Mouse (Mus musculus): ENCODE measurements around the gene Pou2f1. TPM values are rescaled to one million over a fixed set of nuclear protein-coding genes. Genes with fewer than 3 reads are reported as not detected.

The Pou2f1 gene
- polyA plus RNA-seq, 1 experiment from 2014 or later, result 4.9 TPM

GRCm38 (mm10) chr1:165891686-165892085 is 110.8 kb downstream of the Pou2f1 start:
- Histone ChIP-seq H3K4me1 (replicated peaks; ENCODE audit: control insufficient read depth, insufficient read depth) (no peaks in the 10 kb centered on the region), H3K4me2 (replicated peaks; ENCODE audit: low read depth) (no peak overlapping the region), H3K9me3 (ENCODE audit: control insufficient read depth, low read length) (no peaks in the 10 kb centered on the region), H3K4me3 (ENCODE audit: low read depth, low read length) (no peak overlapping the region), H3K9ac (ENCODE audit: low read length) (no peak overlapping the region), H3K27ac (replicated peaks) (no peak overlapping the region), H3K36me3 (ENCODE audit: control insufficient read depth, insufficient read depth, low read length) (peaks cover 5% of the 10 kb centered on the region; the same call in 1 of the 2 replicates), H3K27me3 (ENCODE audit: control insufficient read depth, insufficient read depth, low read length) (no peaks in the 10 kb centered on the region)
- DNase-seq (ENCODE audit: low spot score) (no peak), ATAC-seq (ENCODE audit: low FRiP score, low TSS enrichment) (0 out of 2 replicates have a peak, but pooled peaks have one; percentile 32)
- TF ChIP-seq CTCF (IDR thresholded peaks at IDR 0.05; ENCODE audit: low read depth) (peak; percentile 63), EP300 (optimal IDR thresholded peaks at IDR 0.05) (no peak)
- 79% methylated on average over 2 of the region's 2 CpGs for WGBS

DNA sequence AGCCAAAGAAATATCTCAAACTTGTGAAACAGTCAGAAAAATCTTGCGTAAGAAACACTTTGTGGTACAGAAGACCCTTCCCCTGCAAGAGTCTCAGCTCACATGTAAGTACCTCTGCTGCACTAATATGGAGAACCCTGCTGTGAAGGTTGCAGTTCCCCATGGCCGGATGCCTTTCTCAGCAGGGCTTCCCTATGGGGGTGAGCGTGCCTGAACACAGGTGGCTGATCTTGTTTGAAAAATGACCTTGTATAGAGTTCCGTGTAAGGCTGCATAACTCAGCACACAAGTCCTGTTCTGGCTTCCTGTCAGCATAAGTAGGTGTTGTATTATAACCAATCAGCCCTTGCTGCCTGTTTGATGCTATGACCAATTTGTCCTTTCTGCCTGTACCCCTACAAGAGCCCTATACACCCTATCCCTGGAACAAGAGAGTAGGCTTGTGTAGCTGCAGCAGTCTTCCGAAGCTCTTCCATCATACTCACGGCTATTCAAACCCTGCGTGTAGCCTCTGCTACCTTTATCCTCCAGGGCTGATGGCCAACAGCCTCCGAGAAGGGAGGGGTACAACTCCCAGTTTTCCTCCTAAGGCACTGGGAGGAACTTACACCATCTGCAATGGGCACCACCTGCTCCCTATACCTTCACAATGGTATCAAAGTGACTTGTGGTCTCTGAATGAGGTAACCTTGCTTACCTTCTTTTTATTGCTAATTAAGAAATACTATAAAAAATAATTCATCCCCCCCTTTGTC is 120.2 kb downstream of the Pou2f1 start:
- Histone ChIP-seq H3K4me1 (replicated peaks; ENCODE audit: control insufficient read depth, insufficient read depth) (no peaks in the 10 kb centered on the region), H3K27ac (replicated peaks) (no peak overlapping the region), H3K36me3 (ENCODE audit: control insufficient read depth, insufficient read depth, low read length) (peaks cover 5% of the 10 kb centered on the region), H3K9ac (ENCODE audit: low read length) (no peak overlapping the region), H3K4me2 (replicated peaks; ENCODE audit: low read depth) (no peak overlapping the region), H3K27me3 (ENCODE audit: control insufficient read depth, insufficient read depth, low read length) (no peaks in the 10 kb centered on the region), H3K4me3 (ENCODE audit: low read depth, low read length) (no peak overlapping the region), H3K9me3 (ENCODE audit: control insufficient read depth, low read length) (no peaks in the 10 kb centered on the region)
- DNase-seq (ENCODE audit: low spot score) (no peak), ATAC-seq (ENCODE audit: low FRiP score, low TSS enrichment) (no peak)
- WGBS, result 76% methylated on average over 8 of the region's 8 CpGs
- TF ChIP-seq EP300 (optimal IDR thresholded peaks at IDR 0.05) (no peak), CTCF (IDR thresholded peaks at IDR 0.05; ENCODE audit: low read depth) (no peak)

DNA sequence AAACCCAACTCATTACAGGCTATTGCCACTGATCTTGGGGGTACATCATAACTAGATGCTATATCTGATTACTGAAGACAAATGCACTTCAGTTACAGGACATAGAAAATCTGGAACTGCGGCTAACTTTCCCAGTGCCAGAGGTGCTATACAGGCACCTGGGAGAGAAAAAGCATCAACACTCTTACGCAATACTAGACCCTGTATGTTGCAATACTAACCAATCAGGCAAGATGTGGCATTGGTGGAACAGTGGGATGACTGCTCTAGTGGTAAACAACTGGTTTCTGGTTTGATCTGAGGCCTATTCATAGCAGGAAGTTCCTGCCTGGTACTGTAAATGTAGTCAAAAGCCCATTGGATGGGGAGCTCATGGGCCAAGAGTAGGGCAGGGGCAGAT is 123.7 kb downstream of the Pou2f1 start:
- no peak overlapping the region for H3K9ac ChIP-seq (ENCODE audit: low read length)
- DNase-seq (ENCODE audit: low spot score) (no peak), ATAC-seq (ENCODE audit: low FRiP score, low TSS enrichment) (no peak)
- TF ChIP-seq CTCF (IDR thresholded peaks at IDR 0.05; ENCODE audit: low read depth), result no peak
- TF ChIP-seq EP300 (optimal IDR thresholded peaks at IDR 0.05), result no peak
- WGBS, result 98% methylated on average over 2 of the region's 2 CpGs
- H3K4me3 ChIP-seq (ENCODE audit: low read depth, low read length), result no peak overlapping the region
- peaks cover 7% of the 10 kb centered on the region for H3K36me3 ChIP-seq (ENCODE audit: control insufficient read depth, insufficient read depth, low read length)
- H3K4me1 ChIP-seq (replicated peaks; ENCODE audit: control insufficient read depth, insufficient read depth), result no peaks in the 10 kb centered on the region
- no peak overlapping the region for H3K27ac ChIP-seq (replicated peaks)
- H3K9me3 ChIP-seq (ENCODE audit: control insufficient read depth, low read length), result no peaks in the 10 kb centered on the region
- H3K27me3 ChIP-seq (ENCODE audit: control insufficient read depth, insufficient read depth, low read length), result no peaks in the 10 kb centered on the region
- H3K4me2 ChIP-seq (replicated peaks; ENCODE audit: low read depth), result no peak overlapping the region

- no peak overlapping the region for H3K27ac ChIP-seq (replicated peaks)
- H3K27me3 ChIP-seq (ENCODE audit: control insufficient read depth, insufficient read depth, low read length), result no peaks in the 10 kb centered on the region
- H3K9me3 ChIP-seq (ENCODE audit: control insufficient read depth, low read length), result no peaks in the 10 kb centered on the region
- H3K9ac ChIP-seq (ENCODE audit: low read length), result no peak overlapping the region
- TF ChIP-seq EP300 (optimal IDR thresholded peaks at IDR 0.05) (no peak), CTCF (IDR thresholded peaks at IDR 0.05; ENCODE audit: low read depth) (no peak)
- H3K4me1 ChIP-seq (replicated peaks; ENCODE audit: control insufficient read depth, insufficient read depth), result no peaks in the 10 kb centered on the region
- DNase-seq (ENCODE audit: low spot score), result no peak
- ATAC-seq (ENCODE audit: low FRiP score, low TSS enrichment), result no peak
- no peak overlapping the region for H3K4me3 ChIP-seq (ENCODE audit: low read depth, low read length)
- no peak overlapping the region for H3K4me2 ChIP-seq (replicated peaks; ENCODE audit: low read depth)
- WGBS, result 81% methylated on average over 6 of the region's 6 CpGs
- H3K36me3 ChIP-seq (ENCODE audit: control insufficient read depth, insufficient read depth, low read length), result peaks cover 7% of the 10 kb centered on the region
These were observed 126.8 kb downstream of the Pou2f1 start for GRCm38 (mm10) chr1:165875520-165876284.

DNA sequence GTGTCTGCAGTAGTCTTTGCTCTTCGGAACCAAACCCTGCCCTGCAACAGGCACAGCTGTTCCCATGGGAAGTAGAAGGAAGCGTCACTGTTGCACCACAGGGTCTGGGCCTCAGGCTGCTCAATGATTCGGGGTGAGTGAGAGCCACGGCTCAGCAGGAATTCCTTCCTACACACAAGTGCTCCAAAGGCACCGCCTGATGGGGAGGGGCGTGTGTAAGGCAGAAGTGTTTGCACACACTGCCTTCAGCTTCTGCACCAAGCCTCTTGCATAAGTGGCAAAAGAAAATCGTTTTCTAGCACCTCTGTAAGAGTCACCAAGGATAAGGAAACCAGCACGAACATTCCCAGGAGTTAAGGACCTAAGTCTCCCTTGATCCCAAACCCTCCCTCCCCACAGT is 127.8 kb downstream of the Pou2f1 start:
- Histone ChIP-seq H3K9ac (ENCODE audit: low read length) (no peak overlapping the region), H3K36me3 (ENCODE audit: control insufficient read depth, insufficient read depth, low read length) (0 out of 2 replicates have a peak, but pooled peaks cover 3% of the 10 kb centered on the region), H3K4me1 (replicated peaks; ENCODE audit: control insufficient read depth, insufficient read depth) (no peaks in the 10 kb centered on the region), H3K9me3 (ENCODE audit: control insufficient read depth, low read length) (no peaks in the 10 kb centered on the region), H3K4me3 (ENCODE audit: low read depth, low read length) (no peak overlapping the region), H3K4me2 (replicated peaks; ENCODE audit: low read depth) (no peak overlapping the region), H3K27me3 (ENCODE audit: control insufficient read depth, insufficient read depth, low read length) (no peaks in the 10 kb centered on the region), H3K27ac (replicated peaks) (no peak overlapping the region)
- WGBS, result 49% methylated on average over 8 of the region's 8 CpGs
- TF ChIP-seq CTCF (IDR thresholded peaks at IDR 0.05; ENCODE audit: low read depth) (no peak), EP300 (optimal IDR thresholded peaks at IDR 0.05) (no peak)
- ATAC-seq (ENCODE audit: low FRiP score, low TSS enrichment), result peak; percentile 54; the same call in 1 of the 2 replicates
- no peak for DNase-seq (ENCODE audit: low spot score)

GRCm38 (mm10) chr1:165868659-165869058 is 133.8 kb downstream of the Pou2f1 start:
- Histone ChIP-seq H3K27me3 (ENCODE audit: control insufficient read depth, insufficient read depth, low read length) (no peaks in the 10 kb centered on the region), H3K4me2 (replicated peaks; ENCODE audit: low read depth) (no peak overlapping the region), H3K4me1 (replicated peaks; ENCODE audit: control insufficient read depth, insufficient read depth) (no peaks in the 10 kb centered on the region), H3K27ac (replicated peaks) (no peak overlapping the region), H3K9me3 (ENCODE audit: control insufficient read depth, low read length) (no peaks in the 10 kb centered on the region), H3K36me3 (ENCODE audit: control insufficient read depth, insufficient read depth, low read length) (no peaks in the 10 kb centered on the region), H3K4me3 (ENCODE audit: low read depth, low read length) (no peak overlapping the region), H3K9ac (ENCODE audit: low read length) (no peak overlapping the region)
- no peak for DNase-seq (ENCODE audit: low spot score)
- WGBS, result 77% methylated on average over 8 of the region's 8 CpGs
- TF ChIP-seq CTCF (IDR thresholded peaks at IDR 0.05; ENCODE audit: low read depth), result no peak
- no peak for TF ChIP-seq EP300 (optimal IDR thresholded peaks at IDR 0.05)
- no peak for ATAC-seq (ENCODE audit: low FRiP score, low TSS enrichment)
